Mouse (Mus musculus) thymus, adult 18-20 months (tissue): ENCODE measurements around the gene Sec24d.

ENCODE experiments used
- DNase-seq, 2 experiments: peaks; one replicate each; pipeline ENCODE4 v3.0.0; 2022; ENCODE audit warnings: mixed read lengths in 2 of 2

Sec24d gene

GRCm38 (mm10) chr3:123301521-123301920 is 34.3 kb downstream of the Sec24d start:
- DNase-seq: no peak

- no peak for DNase-seq
These were observed 38.4 kb downstream of the Sec24d start for GRCm38 (mm10) chr3:123305611-123306010.

GRCm38 (mm10) chr3:123307446-123307845 is 40.2 kb downstream of the Sec24d start:
- no peak for DNase-seq

GRCm38 (mm10) chr3:123309141-123309540 is 41.9 kb downstream of the Sec24d start:
- no peak for DNase-seq

- no peak for DNase-seq
These were observed 45.3 kb downstream of the Sec24d start for GRCm38 (mm10) chr3:123312477-123313062.

GRCm38 (mm10) chr3:123313477-123313876 is 46.2 kb downstream of the Sec24d start:
- no peak for DNase-seq

- no peak for DNase-seq
These were observed 46.8 kb downstream of the Sec24d start for GRCm38 (mm10) chr3:123313920-123314614.

- peak in 1 of 2 experiments; percentile 13 for DNase-seq
These were observed 48.8 kb downstream of the Sec24d start for GRCm38 (mm10) chr3:123316066-123316465.

- DNase-seq: no peak
These were observed 49.8 kb downstream of the Sec24d start for GRCm38 (mm10) chr3:123317081-123317480.

- DNase-seq: no peak
These were observed 53.1 kb downstream of the Sec24d start for GRCm38 (mm10) chr3:123320341-123320740.

- DNase-seq: no peak
These were observed 54.4 kb downstream of the Sec24d start for GRCm38 (mm10) chr3:123321612-123322011.

GRCm38 (mm10) chr3:123322147-123322546 is 54.9 kb downstream of the Sec24d start:
- no peak for DNase-seq

GRCm38 (mm10) chr3:123324326-123324725 is 57.1 kb downstream of the Sec24d start:
- DNase-seq: no peak

- no peak for DNase-seq
These were observed 62.0 kb downstream of the Sec24d start for GRCm38 (mm10) chr3:123329251-123329650.

- DNase-seq: no peak
These were observed 63.0 kb downstream of the Sec24d start for GRCm38 (mm10) chr3:123330221-123330620.

- DNase-seq: no peak
These were observed 65.2 kb downstream of the Sec24d start for GRCm38 (mm10) chr3:123332330-123333054.

GRCm38 (mm10) chr3:123333055-123333424 is 65.8 kb downstream of the Sec24d start:
- DNase-seq: no peak

GRCm38 (mm10) chr3:123334947-123335346 is 67.7 kb downstream of the Sec24d start:
- DNase-seq: no peak

GRCm38 (mm10) chr3:123335480-123335879 is 68.2 kb downstream of the Sec24d start:
- DNase-seq: no peak

- DNase-seq: no peak
These were observed 69.2 kb downstream of the Sec24d start for GRCm38 (mm10) chr3:123336455-123336854.

GRCm38 (mm10) chr3:123336951-123337350 is 69.7 kb downstream of the Sec24d start:
- DNase-seq: no peak

- no peak for DNase-seq
These were observed 70.6 kb downstream of the Sec24d start for GRCm38 (mm10) chr3:123337853-123338252.

GRCm38 (mm10) chr3:123338666-123339195 is 71.5 kb downstream of the Sec24d start:
- DNase-seq: no peak

GRCm38 (mm10) chr3:123341049-123341448 is 73.8 kb downstream of the Sec24d start:
- no peak for DNase-seq
